Mouse (Mus musculus) ES-E14 (cell line): Measurements from ENCODE around the gene Vangl1.
"Not testable (repeated sequence)": the region's sequence is repeated elsewhere in the genome, so short reads cannot be mapped to it uniquely, and the experiment has no call there.

Experiments used
- CHD2 ChIP-seq: IDR thresholded peaks from 2 replicates; pipeline ENCODE4 v1.6.1; 2014; ENCODE audit warnings: mild to moderate bottlenecking, low read depth, low read length, inconsistent platforms
- HCFC1 ChIP-seq: IDR thresholded peaks from 2 replicates; pipeline ENCODE4 v1.6.1; 2012; ENCODE audit warnings: low read length, inconsistent platforms, borderline replicate concordance; ENCODE audit not compliant: insufficient read depth
- MAFK ChIP-seq: IDR thresholded peaks from 2 replicates; pipeline ENCODE4 v1.6.1; 2014; ENCODE audit warnings: mild to moderate bottlenecking, low read depth, low read length, inconsistent platforms; ENCODE audit not compliant: insufficient read depth
- ZC3H11A ChIP-seq: IDR thresholded peaks from 2 replicates; pipeline ENCODE4 v1.6.1; 2012; ENCODE audit warnings: low read depth, mild to moderate bottlenecking, inconsistent platforms, low read length, borderline replicate concordance
- ZNF384 ChIP-seq: IDR thresholded peaks from 2 replicates; pipeline ENCODE4 v1.6.1; 2012; ENCODE audit warnings: low read depth, low read length, inconsistent platforms

DNA sequence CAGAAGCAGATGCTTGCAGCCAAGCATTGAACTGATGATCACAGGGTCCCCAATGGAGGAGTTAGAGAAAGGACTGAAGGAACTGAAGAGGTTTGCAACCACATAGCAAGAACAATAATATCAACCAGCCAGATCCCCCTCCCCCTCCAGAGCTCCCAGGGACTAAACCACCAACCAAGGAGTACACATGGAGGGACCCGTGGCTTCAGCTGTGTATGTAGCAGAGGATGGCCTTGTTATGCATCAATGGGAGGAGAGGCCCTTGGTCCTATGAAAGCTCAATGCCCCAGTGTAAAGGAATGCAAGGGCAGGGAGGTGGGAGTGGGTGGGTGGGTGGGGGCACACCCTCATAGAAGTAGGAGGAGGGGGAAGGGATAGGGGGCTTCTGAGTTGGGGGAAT is 40.6 kb downstream of the Vangl1 start:
- not testable (repeated sequence) for TF ChIP-seq ZC3H11A, CHD2, MAFK, HCFC1, ZNF384
